Mouse (Mus musculus) layer of hippocampus, adult 2 months (tissue): ENCODE results near the gene Flna. TPM values are rescaled to one million over a fixed set of nuclear protein-coding genes. Genes with fewer than 3 reads are reported as not detected.
"Not testable (repeated sequence)": the region's sequence is repeated elsewhere in the genome, so short reads cannot be mapped to it uniquely, and the experiment has no call there.

Source experiments
- DNase-seq, 2 experiments: peaks; one replicate each; pipeline ENCODE4 v3.0.0; 2022; ENCODE audit warnings: low spot score in 2 of 2
- H3K27ac ChIP-seq: fragments of 200-600 bp; 2 replicates; pipeline ENCODE4 v1.8.1; 2022
- H3K4me3 ChIP-seq: fragments of 200-600 bp; 2 replicates; pipeline ENCODE4 v1.8.1; 2022; ENCODE audit warnings: mild to moderate bottlenecking
- CTCF ChIP-seq: fragments of 200-600 bp; conservative IDR thresholded peaks from 2 replicates; pipeline ENCODE4 v1.8.1; 2022; ENCODE audit warnings: antibody characterized with exemption, mild to moderate bottlenecking, moderate library complexity
- microRNA-seq, 2 experiments: library from miRNA; unstranded; fragments of <30 nt; microRNA quantifications; one replicate each; pipeline ENCODE4 v1.2.0; 2021
- total RNA-seq, 2 experiments: library from RNA; stranded (reverse); gene quantifications; 2 replicates each; pipeline ENCODE4 v1.2.3; 2021

Flna gene
- total RNA-seq, 2 experiments from 2014 or later, result 77.1 to 78.0 TPM

GRCm38 (mm10) chrX:74243807-74244206, 5.8 kb downstream of the Flna start:
- TF ChIP-seq CTCF, result no peak
- no peak for DNase-seq
- H3K4me3 ChIP-seq, result no peak overlapping the region; the same call in 1 of the 2 replicates
- H3K27ac ChIP-seq, result 0 out of 2 replicates have a peak overlapping the region, but pooled peaks have one; percentile 3

DNA sequence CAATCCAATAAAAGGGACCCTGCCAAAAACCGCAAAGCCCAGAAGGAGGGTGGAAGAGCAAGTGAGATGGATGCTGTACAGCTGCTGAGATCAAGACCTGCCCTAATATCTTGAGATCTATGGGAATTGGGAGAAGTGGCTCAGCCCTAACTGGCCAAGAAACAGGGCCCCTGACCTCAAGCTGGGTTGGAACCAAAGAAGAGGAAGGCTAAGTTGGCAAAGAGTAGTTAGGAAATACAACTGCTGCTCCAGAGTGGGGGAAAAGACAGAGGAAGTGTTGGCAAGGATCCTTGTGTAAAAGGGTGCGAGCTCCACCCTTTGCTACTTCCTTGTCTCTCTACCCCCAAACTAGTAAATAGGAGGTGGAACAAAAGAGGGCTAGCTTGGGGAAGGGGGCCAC, 6.2 kb downstream of the Flna start:
- no peak for TF ChIP-seq CTCF
- no peak for DNase-seq
- H3K27ac ChIP-seq, result no peak overlapping the region
- H3K4me3 ChIP-seq, result no peak overlapping the region

- DNase-seq, result no peak
- TF ChIP-seq CTCF, result no peak
- H3K27ac ChIP-seq, result no peak overlapping the region
- no peak overlapping the region for H3K4me3 ChIP-seq
Measured at GRCm38 (mm10) chrX:74240332-74240731, 9.3 kb downstream of the Flna start.

DNA sequence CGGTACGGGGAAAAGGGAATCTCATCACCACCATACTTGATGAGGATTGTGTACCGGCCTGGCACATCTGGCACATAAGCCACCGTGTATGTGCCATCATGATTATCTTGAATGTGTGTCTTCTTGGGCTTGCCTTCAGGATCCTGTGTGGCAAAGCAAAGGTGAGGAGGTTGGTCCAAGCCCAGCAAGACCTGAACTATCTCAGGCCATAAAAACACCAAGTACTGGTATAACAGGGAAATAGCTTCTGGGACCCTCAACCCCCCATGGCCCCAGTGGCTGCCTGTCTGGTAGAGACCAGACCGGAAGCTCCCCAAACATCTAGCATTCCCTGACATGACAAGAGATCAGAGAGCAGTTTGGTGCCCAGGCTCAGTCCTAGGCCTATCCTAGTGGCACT, 16.4 kb downstream of the Flna start:
- TF ChIP-seq CTCF, result no peak
- DNase-seq, result no peak
- no peak overlapping the region for H3K4me3 ChIP-seq
- no peak overlapping the region for H3K27ac ChIP-seq

GRCm38 (mm10) chrX:74230038-74230437, 19.6 kb downstream of the Flna start:
- no peak overlapping the region for H3K4me3 ChIP-seq
- no peak for DNase-seq
- H3K27ac ChIP-seq, result no peak overlapping the region
- no peak for TF ChIP-seq CTCF

DNA sequence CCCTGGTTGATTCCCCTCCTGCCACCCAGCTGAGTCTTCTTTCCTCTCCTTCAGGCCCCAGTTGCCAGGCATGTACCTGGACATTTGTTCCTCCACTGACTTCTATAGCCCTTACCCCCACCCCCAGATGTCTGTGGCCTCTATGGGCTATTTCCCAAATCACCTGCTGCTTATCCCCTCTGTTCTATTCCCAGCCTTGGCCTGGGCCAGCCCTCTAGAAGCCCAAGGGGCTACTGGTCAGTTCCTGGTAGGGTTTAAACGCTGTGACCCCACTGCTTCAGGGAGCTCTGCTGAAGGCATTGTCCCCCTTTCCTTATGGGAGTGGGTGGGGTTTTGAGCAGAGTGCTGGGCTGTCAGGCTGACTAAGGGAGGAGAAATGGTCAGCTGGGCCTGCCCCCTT, 29.5 kb downstream of the Flna start:
- not testable (repeated sequence) for H3K27ac ChIP-seq, DNase-seq, H3K4me3 ChIP-seq

DNA sequence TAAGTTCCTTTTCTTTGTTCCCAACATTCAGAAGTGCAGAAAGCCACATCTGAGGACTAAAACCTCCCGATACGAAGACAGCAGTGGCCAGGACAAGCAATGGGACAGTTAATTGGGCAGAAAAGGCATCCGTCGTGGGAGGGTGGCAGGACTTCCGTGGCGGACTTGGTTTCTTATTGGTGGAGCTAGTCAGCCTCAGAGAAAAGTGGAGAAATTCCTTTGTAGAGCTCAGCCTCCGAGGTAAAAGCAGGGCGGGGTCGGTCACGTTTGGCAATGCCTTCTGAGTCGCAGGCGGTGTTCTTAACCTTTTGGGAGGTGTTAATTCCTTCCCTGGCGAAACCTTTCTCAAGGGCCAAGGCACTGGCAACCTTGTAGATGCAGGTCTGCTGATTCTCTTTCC, 30.2 kb downstream of the Flna start:
- Histone ChIP-seq H3K27ac (no peak overlapping the region), H3K4me3 (no peak overlapping the region)
- TF ChIP-seq CTCF, result no peak
- DNase-seq, result no peak

DNA sequence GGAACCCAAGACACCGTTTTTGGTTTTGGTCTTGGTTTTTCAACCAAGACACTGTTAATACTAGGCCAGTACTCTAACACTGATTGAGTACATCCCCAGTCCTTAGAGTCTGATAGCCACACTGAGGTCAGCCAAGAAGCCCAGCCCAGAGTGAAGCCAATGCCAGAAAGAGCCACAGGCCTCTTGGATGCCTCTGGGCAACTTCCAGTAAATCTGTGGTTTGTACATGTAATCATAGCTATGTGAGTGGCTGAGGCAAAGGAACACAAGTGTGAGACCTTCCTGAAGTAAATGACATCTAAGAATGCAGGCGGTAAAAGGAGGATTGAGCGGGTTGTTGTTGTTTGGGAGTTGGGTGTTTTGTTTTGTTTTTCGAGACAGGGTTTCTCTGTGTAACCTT, 31.1 kb downstream of the Flna start:
- TF ChIP-seq CTCF, result no peak
- Histone ChIP-seq H3K27ac (no peak overlapping the region), H3K4me3 (no peak overlapping the region)
- DNase-seq, result no peak

DNA sequence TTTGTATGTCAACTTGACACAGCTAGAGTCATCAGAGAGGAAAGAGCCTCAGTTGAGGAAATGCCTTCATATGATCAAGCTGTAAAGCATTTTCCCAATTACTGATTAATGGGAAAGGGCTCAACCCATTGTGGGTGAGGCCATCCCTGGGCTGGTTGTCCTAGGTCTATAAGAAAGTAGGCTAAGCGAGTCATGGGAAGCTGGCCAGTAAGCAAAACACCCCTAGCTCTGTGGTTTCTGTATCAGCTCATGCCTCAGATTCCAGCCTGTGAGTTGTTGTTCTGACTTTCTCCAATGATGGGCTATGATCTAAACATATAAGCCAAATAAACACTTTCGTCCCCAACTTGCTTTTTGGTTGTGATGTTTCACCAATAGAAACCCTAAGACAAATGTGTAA, 46.1 kb downstream of the Flna start:
- no peak overlapping the region for H3K27ac ChIP-seq
- no peak for TF ChIP-seq CTCF
- no peak overlapping the region for H3K4me3 ChIP-seq
- DNase-seq, result no peak

DNA sequence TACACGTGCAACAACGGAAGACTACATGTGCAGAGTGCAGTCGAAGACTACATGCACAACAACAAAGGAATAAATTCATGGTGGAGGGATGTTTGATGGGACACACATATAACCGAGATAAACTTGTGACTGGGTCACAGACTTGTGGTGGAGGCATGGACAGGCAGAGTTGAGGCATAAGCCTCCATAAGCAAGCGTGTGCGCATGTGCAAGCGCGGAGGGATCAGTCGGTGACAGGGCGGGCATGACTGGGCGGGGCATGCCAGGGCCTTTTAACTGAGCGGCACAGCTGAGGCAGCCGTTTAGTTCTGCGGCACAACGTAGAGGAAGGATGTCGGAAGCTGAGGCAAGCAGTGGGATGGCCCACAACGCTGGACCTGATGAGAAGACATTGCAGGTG, 72.7 kb downstream of the Flna start, which contains the start of gene Tktl1:
TSS of gene Tktl1 (plus strand) at position 301 of the 400 bp plus-strand sequence.
- TF ChIP-seq CTCF, result no peak
- no peak for DNase-seq
- Histone ChIP-seq H3K4me3 (no peak within 1 kb of the TSS), H3K27ac (no peak within 1 kb of the TSS)

Small RNA genes lying within 50 kb of the gene (microRNA-seq; reads per million reads assigned to microRNA genes)
- gene Mir7091, result 0 reads per million in 2 experiments

Other genes starting within 250 kb of the Flna start
- gene Irak1, start 225.9 kb downstream of the Flna start, total RNA-seq, result 10 to 100 TPM; 59.3 to 62.6 TPM
- 1 to 10 TPM in 1 of 2 experiments, not detected in 1; 1.1 TPM for gene Opn1mw, start 122.4 kb downstream of the Flna start, total RNA-seq
- 10 to 100 TPM; 90.6 to 94.2 TPM for gene Mecp2, start 114.5 kb downstream of the Flna start, total RNA-seq
- not detected for gene Tex28, start 82.0 kb downstream of the Flna start, total RNA-seq
- gene Tktl1, start 72.6 kb downstream of the Flna start, total RNA-seq, result under 1 TPM in 1 of 2 experiments, not detected in 1; 0.17 TPM
- 10 to 100 TPM; 31.8 to 39.5 TPM for gene Emd, start 4.9 kb upstream of the Flna start, total RNA-seq
- gene Rpl10, start 21.0 kb upstream of the Flna start, total RNA-seq, result 100 to 1,000 TPM; 137 to 175 TPM
- gene Taz, start 32.1 kb upstream of the Flna start, total RNA-seq, result 10 to 100 TPM; 61.4 to 71.4 TPM
- 1 to 10 TPM; 1.6 to 2.1 TPM for gene Dnase1l1, start 32.5 kb upstream of the Flna start, total RNA-seq
- 100 to 1,000 TPM; 306 to 330 TPM for gene Atp6ap1, start 47.3 kb upstream of the Flna start, total RNA-seq
- 100 to 1,000 TPM; 620 to 624 TPM for gene Gdi1, start 55.2 kb upstream of the Flna start, total RNA-seq
- 10 to 100 TPM; 28.1 to 33.7 TPM for gene Fam50a, start 63.2 kb upstream of the Flna start, total RNA-seq
- 10 to 100 TPM; 31.5 to 32.0 TPM for gene Plxna3, start 79.2 kb upstream of the Flna start, total RNA-seq
- 10 to 100 TPM; 23.3 to 27.3 TPM for gene Lage3, start 103.8 kb upstream of the Flna start, total RNA-seq
- gene Ubl4a, start 123.4 kb upstream of the Flna start, total RNA-seq, result 10 to 100 TPM; 61.1 to 65.1 TPM
- 1 to 10 TPM; 2.8 to 3.1 TPM for gene Slc10a3, start 123.5 kb upstream of the Flna start, total RNA-seq
- 10 to 100 TPM; 18.3 to 23.8 TPM for gene Fam3a, start 143.5 kb upstream of the Flna start, total RNA-seq
- 10 to 100 TPM; 49.9 to 51.7 TPM for gene Ikbkg, start 143.5 kb upstream of the Flna start, total RNA-seq
- 10 to 100 TPM; 27.1 to 30.2 TPM for gene G6pdx, start 179.4 kb upstream of the Flna start, total RNA-seq
- not detected for gene Gm6880, start 231.6 kb upstream of the Flna start, total RNA-seq